Mouse (Mus musculus): ENCODE results near the gene Faap100. TPM values are rescaled to one million over a fixed set of nuclear protein-coding genes. Genes with fewer than 3 reads are reported as not detected.

The Faap100 gene
- polyA plus RNA-seq, 1 experiment from 2014 or later: 29.2 TPM

- DNase-seq (ENCODE audit: low spot score, missing footprints) (no peak), ATAC-seq (ENCODE audit: low FRiP score) (no peak)
- Histone ChIP-seq H3K4me2 (no peak overlapping the region), H3K4me1 (ENCODE audit: control insufficient read depth, insufficient read depth, low read length) (peaks cover 13% of the 10 kb centered on the region), H3K9ac (ENCODE audit: low read length) (no peak overlapping the region), H3K36me3 (ENCODE audit: control insufficient read depth, insufficient read depth, low read length) (no peaks in the 10 kb centered on the region), H3K27ac (ENCODE audit: low read depth, low read length) (no peak overlapping the region), H3K9me3 (ENCODE audit: control insufficient read depth, low read length) (no peaks in the 10 kb centered on the region), H3K4me3 (ENCODE audit: low read depth, low read length) (no peak overlapping the region), H3K27me3 (ENCODE audit: control insufficient read depth, insufficient read depth, low read length) (no peaks in the 10 kb centered on the region)
- 96% methylated on average over 10 of the region's 10 CpGs for WGBS
Observed at GRCm38 (mm10) chr11:120320156-120320555, 58.4 kb downstream of the Faap100 start.

DNA sequence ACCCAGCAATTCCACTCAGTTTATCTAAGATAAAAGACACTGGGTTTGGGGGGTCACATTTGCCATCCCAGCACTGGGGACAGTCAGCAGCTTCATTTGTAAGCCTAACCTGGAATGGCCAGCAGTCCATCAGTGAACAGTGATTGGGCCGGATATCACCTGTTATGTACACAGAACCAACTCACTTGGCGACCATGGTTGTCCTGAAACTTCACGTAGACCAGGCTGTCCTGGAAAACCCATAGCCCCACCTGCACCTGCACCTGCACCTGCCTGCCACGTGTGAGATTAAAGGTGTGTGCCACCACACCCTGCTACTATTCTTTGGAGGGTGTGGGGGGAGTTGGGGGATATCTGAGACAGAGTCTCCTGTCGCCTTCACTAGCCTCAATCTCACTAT, 59.3 kb downstream of the Faap100 start:
- no peaks in the 10 kb centered on the region for H3K36me3 ChIP-seq (ENCODE audit: control insufficient read depth, insufficient read depth, low read length)
- H3K27ac ChIP-seq (ENCODE audit: low read depth, low read length): no peak overlapping the region
- DNase-seq (ENCODE audit: low spot score, missing footprints): peak; percentile 69
- no peaks in the 10 kb centered on the region for H3K27me3 ChIP-seq (ENCODE audit: control insufficient read depth, insufficient read depth, low read length)
- no peak overlapping the region for H3K4me2 ChIP-seq
- 86% methylated on average over 5 of the region's 5 CpGs for WGBS
- no peak for ATAC-seq (ENCODE audit: low FRiP score)
- peaks cover 19% of the 10 kb centered on the region for H3K4me1 ChIP-seq (ENCODE audit: control insufficient read depth, insufficient read depth, low read length)
- no peak overlapping the region for H3K4me3 ChIP-seq (ENCODE audit: low read depth, low read length)
- no peak overlapping the region for H3K9ac ChIP-seq (ENCODE audit: low read length)
- H3K9me3 ChIP-seq (ENCODE audit: control insufficient read depth, low read length): no peaks in the 10 kb centered on the region

Small RNA genes within 50 kb of the gene (microRNA-seq; reads per million reads assigned to microRNA genes)
- gene Gm23419 (not detected), gene Mir6935 (3.6 reads per million, percentile 17 among the genes with 10 or more reads in this experiment)

Other genes starting within 250 kb of the Faap100 start
- gene Slc38a10, start 227.4 kb downstream of the Faap100 start, polyA plus RNA-seq (2014; fragmentation: Nextera tagmentation; extraction: Ambion mirVana): 46.3 and 53.3 TPM in 2 replicates
- gene Bahcc1, start 145.8 kb downstream of the Faap100 start, polyA plus RNA-seq (2014; fragmentation: Nextera tagmentation; extraction: Ambion mirVana): 17.6 and 20.6 TPM in 2 replicates
- 2,965 and 3,081 TPM in 2 replicates for gene Actg1, start 30.2 kb downstream of the Faap100 start, polyA plus RNA-seq (2014; fragmentation: Nextera tagmentation; extraction: Ambion mirVana)
- 1.4 TPM in 2 replicates for gene Fscn2, start 17.2 kb downstream of the Faap100 start, polyA plus RNA-seq (2014; fragmentation: Nextera tagmentation; extraction: Ambion mirVana)
- 41.0 and 44.7 TPM in 2 replicates for gene Nploc4, start 58.9 kb upstream of the Faap100 start, polyA plus RNA-seq (2014; fragmentation: Nextera tagmentation; extraction: Ambion mirVana)
- gene Tspan10, start 63.9 kb upstream of the Faap100 start, polyA plus RNA-seq (2014; fragmentation: Nextera tagmentation; extraction: Ambion mirVana): not detected in 2 replicates
- 0.40 and 0.41 TPM in 2 replicates for gene Pde6g, start 74.7 kb upstream of the Faap100 start, polyA plus RNA-seq (2014; fragmentation: Nextera tagmentation; extraction: Ambion mirVana)
- gene Oxld1, start 79.3 kb upstream of the Faap100 start, polyA plus RNA-seq (2014; fragmentation: Nextera tagmentation; extraction: Ambion mirVana): 10.4 and 11.5 TPM in 2 replicates
- 25.4 and 25.6 TPM in 2 replicates for gene Ccdc137, start 79.4 kb upstream of the Faap100 start, polyA plus RNA-seq (2014; fragmentation: Nextera tagmentation; extraction: Ambion mirVana)
- 48.0 and 53.0 TPM in 2 replicates for gene Arl16, start 88.8 kb upstream of the Faap100 start, polyA plus RNA-seq (2014; fragmentation: Nextera tagmentation; extraction: Ambion mirVana)
- 137 and 152 TPM in 2 replicates for gene Mrpl12, start 105.8 kb upstream of the Faap100 start, polyA plus RNA-seq (2014; fragmentation: Nextera tagmentation; extraction: Ambion mirVana)
- gene Slc25a10, start 113.1 kb upstream of the Faap100 start, polyA plus RNA-seq (2014; fragmentation: Nextera tagmentation; extraction: Ambion mirVana): 30.0 and 38.7 TPM in 2 replicates
- 0.11 TPM in 1 of 2 replicates, not detected in the other for gene Gcgr, start 151.9 kb upstream of the Faap100 start, polyA plus RNA-seq (2014; fragmentation: Nextera tagmentation; extraction: Ambion mirVana)
- 232 and 237 TPM in 2 replicates for gene Mcrip1, start 171.0 kb upstream of the Faap100 start, polyA plus RNA-seq (2014; fragmentation: Nextera tagmentation; extraction: Ambion mirVana)
- gene Ppp1r27, start 172.4 kb upstream of the Faap100 start, polyA plus RNA-seq (2014; fragmentation: Nextera tagmentation; extraction: Ambion mirVana): not detected in 2 replicates
- gene P4hb, start 194.5 kb upstream of the Faap100 start, polyA plus RNA-seq (2014; fragmentation: Nextera tagmentation; extraction: Ambion mirVana): 492 and 493 TPM in 2 replicates
- 521 and 583 TPM in 2 replicates for gene Arhgdia, start 202.9 kb upstream of the Faap100 start, polyA plus RNA-seq (2014; fragmentation: Nextera tagmentation; extraction: Ambion mirVana)
- gene Alyref, start 219.6 kb upstream of the Faap100 start, polyA plus RNA-seq (2014; fragmentation: Nextera tagmentation; extraction: Ambion mirVana): 820 and 827 TPM in 2 replicates
- 178 and 204 TPM in 2 replicates for gene Anapc11, start 219.7 kb upstream of the Faap100 start, polyA plus RNA-seq (2014; fragmentation: Nextera tagmentation; extraction: Ambion mirVana)
- gene Npb, start 229.7 kb upstream of the Faap100 start, polyA plus RNA-seq (2014; fragmentation: Nextera tagmentation; extraction: Ambion mirVana): 0.38 TPM in 1 of 2 replicates, not detected in the other
- 89.4 and 101 TPM in 2 replicates for gene Pcyt2, start 239.2 kb upstream of the Faap100 start, polyA plus RNA-seq (2014; fragmentation: Nextera tagmentation; extraction: Ambion mirVana)
- gene Sirt7, start 246.5 kb upstream of the Faap100 start, polyA plus RNA-seq (2014; fragmentation: Nextera tagmentation; extraction: Ambion mirVana): 29.5 and 33.2 TPM in 2 replicates

Data from midbrain, embryonic 11.5 days (tissue).